Mouse (Mus musculus): ENCODE measurements around the gene Kmt5c. TPM values are rescaled to one million over a fixed set of nuclear protein-coding genes. Genes with fewer than 3 reads are reported as not detected.
A peak's percentile ranks its signal among the peaks of the same experiment; 100 is the strongest.

Kmt5c gene
- polyA plus RNA-seq, 1 experiment: 144 TPM

- TF ChIP-seq CTCF (IDR thresholded peaks at IDR 0.05; ENCODE audit: control insufficient read depth, insufficient read depth, low read length) (no peak), POLR2A (IDR thresholded peaks at IDR 0.05; ENCODE audit: borderline replicate concordance, control insufficient read depth, low read depth, low read length) (no peak)
- peaks cover 5% of the 10 kb centered on the region; the same call in 1 of the 2 replicates for H3K4me1 ChIP-seq (ENCODE audit: control insufficient read depth, insufficient read depth, low read length)
- H3K27ac ChIP-seq (ENCODE audit: control insufficient read depth, insufficient read depth, low read depth, low read length, poor library complexity): no peak overlapping the region
- 57% methylated on average over 6 of the region's 6 CpGs for WGBS
- H3K4me3 ChIP-seq (replicated peaks; ENCODE audit: control insufficient read depth, low read depth, low read length): no peak overlapping the region
Observed at GRCm38 (mm10) chr7:4716955-4717354, 23.0 kb upstream of the Kmt5c start.

- Histone ChIP-seq H3K27ac (ENCODE audit: control insufficient read depth, insufficient read depth, low read depth, low read length, poor library complexity) (no peak overlapping the region), H3K4me1 (ENCODE audit: control insufficient read depth, insufficient read depth, low read length) (peaks cover 6% of the 10 kb centered on the region; the same call in 1 of the 2 replicates), H3K4me3 (replicated peaks; ENCODE audit: control insufficient read depth, low read depth, low read length) (no peak overlapping the region)
- 86% methylated on average over 3 of the region's 3 CpGs for WGBS
- TF ChIP-seq CTCF (IDR thresholded peaks at IDR 0.05; ENCODE audit: control insufficient read depth, insufficient read depth, low read length) (no peak), POLR2A (IDR thresholded peaks at IDR 0.05; ENCODE audit: borderline replicate concordance, control insufficient read depth, low read depth, low read length) (no peak)
Observed at GRCm38 (mm10) chr7:4719276-4719675, 20.6 kb upstream of the Kmt5c start.

- Histone ChIP-seq H3K27ac (ENCODE audit: control insufficient read depth, insufficient read depth, low read depth, low read length, poor library complexity) (peak overlapping the region; percentile 56), H3K4me3 (replicated peaks; ENCODE audit: control insufficient read depth, low read depth, low read length) (peak overlapping the region; percentile 69), H3K4me1 (ENCODE audit: control insufficient read depth, insufficient read depth, low read length) (peaks cover 10% of the 10 kb centered on the region; the same call in 1 of the 2 replicates)
- 23% methylated on average over 12 of the region's 12 CpGs for WGBS
- TF ChIP-seq CTCF (IDR thresholded peaks at IDR 0.05; ENCODE audit: control insufficient read depth, insufficient read depth, low read length) (no peak), POLR2A (IDR thresholded peaks at IDR 0.05; ENCODE audit: borderline replicate concordance, control insufficient read depth, low read depth, low read length) (no peak)
Observed at GRCm38 (mm10) chr7:4723508-4723907, 16.4 kb upstream of the Kmt5c start.

GRCm38 (mm10) chr7:4724359-4724758, 15.6 kb upstream of the Kmt5c start:
- 0% methylated on average over 3 of the region's 3 CpGs for WGBS
- TF ChIP-seq POLR2A (IDR thresholded peaks at IDR 0.05; ENCODE audit: borderline replicate concordance, control insufficient read depth, low read depth, low read length) (no peak), CTCF (IDR thresholded peaks at IDR 0.05; ENCODE audit: control insufficient read depth, insufficient read depth, low read length) (no peak)
- peaks cover 10% of the 10 kb centered on the region; the same call in 1 of the 2 replicates for H3K4me1 ChIP-seq (ENCODE audit: control insufficient read depth, insufficient read depth, low read length)
- H3K4me3 ChIP-seq (replicated peaks; ENCODE audit: control insufficient read depth, low read depth, low read length): peak overlapping the region; percentile 69
- H3K27ac ChIP-seq (ENCODE audit: control insufficient read depth, insufficient read depth, low read depth, low read length, poor library complexity): peak overlapping the region; percentile 73

GRCm38 (mm10) chr7:4725169-4725568, 14.7 kb upstream of the Kmt5c start, which contains the start of gene Tmem150b:
Tmem150b (minus strand) TSS chr7:4725249.
- TF ChIP-seq POLR2A (IDR thresholded peaks at IDR 0.05; ENCODE audit: borderline replicate concordance, control insufficient read depth, low read depth, low read length) (no peak), CTCF (IDR thresholded peaks at IDR 0.05; ENCODE audit: control insufficient read depth, insufficient read depth, low read length) (no peak)
- Histone ChIP-seq H3K27ac (ENCODE audit: control insufficient read depth, insufficient read depth, low read depth, low read length, poor library complexity) (peak within 1 kb of the TSS; percentile 73), H3K4me1 (ENCODE audit: control insufficient read depth, insufficient read depth, low read length) (peaks cover 6% of the 10 kb centered on the region; the same call in 1 of the 2 replicates), H3K4me3 (replicated peaks; ENCODE audit: control insufficient read depth, low read depth, low read length) (peak within 1 kb of the TSS; percentile 69)
- WGBS: 1% methylated on average over 7 of the region's 7 CpGs

GRCm38 (mm10) chr7:4731090-4731489, 8.8 kb upstream of the Kmt5c start:
- TF ChIP-seq POLR2A (IDR thresholded peaks at IDR 0.05; ENCODE audit: borderline replicate concordance, control insufficient read depth, low read depth, low read length): no peak
- no peak for TF ChIP-seq CTCF (IDR thresholded peaks at IDR 0.05; ENCODE audit: control insufficient read depth, insufficient read depth, low read length)

GRCm38 (mm10) chr7:4732968-4733392, 6.9 kb upstream of the Kmt5c start:
- 53% methylated on average over 6 of the region's 6 CpGs for WGBS
- peaks cover 8% of the 10 kb centered on the region for H3K4me1 ChIP-seq (ENCODE audit: control insufficient read depth, insufficient read depth, low read length)
- H3K27ac ChIP-seq (ENCODE audit: control insufficient read depth, insufficient read depth, low read depth, low read length, poor library complexity): no peak overlapping the region
- TF ChIP-seq CTCF (IDR thresholded peaks at IDR 0.05; ENCODE audit: control insufficient read depth, insufficient read depth, low read length): no peak
- TF ChIP-seq POLR2A (IDR thresholded peaks at IDR 0.05; ENCODE audit: borderline replicate concordance, control insufficient read depth, low read depth, low read length): no peak
- no peak overlapping the region for H3K4me3 ChIP-seq (replicated peaks; ENCODE audit: control insufficient read depth, low read depth, low read length)

More at GRCm38 (mm10) chr7:4731090-4731489, 8.8 kb upstream of the Kmt5c start:
- Histone ChIP-seq H3K27ac (ENCODE audit: control insufficient read depth, insufficient read depth, low read depth, low read length, poor library complexity) (no peak overlapping the region), H3K4me3 (replicated peaks; ENCODE audit: control insufficient read depth, low read depth, low read length) (no peak overlapping the region), H3K4me1 (ENCODE audit: control insufficient read depth, insufficient read depth, low read length) (peaks cover 8% of the 10 kb centered on the region)
- 42% methylated on average over 5 of the region's 5 CpGs for WGBS

- no peak for TF ChIP-seq CTCF (IDR thresholded peaks at IDR 0.05; ENCODE audit: control insufficient read depth, insufficient read depth, low read length)
- TF ChIP-seq POLR2A (IDR thresholded peaks at IDR 0.05; ENCODE audit: borderline replicate concordance, control insufficient read depth, low read depth, low read length): no peak
- 57% methylated on average over 10 of the region's 10 CpGs for WGBS
- no peaks in the 10 kb centered on the region for H3K4me1 ChIP-seq (ENCODE audit: control insufficient read depth, insufficient read depth, low read length)
- H3K4me3 ChIP-seq (replicated peaks; ENCODE audit: control insufficient read depth, low read depth, low read length): peak overlapping the region; percentile 52
- H3K27ac ChIP-seq (ENCODE audit: control insufficient read depth, insufficient read depth, low read depth, low read length, poor library complexity): no peak overlapping the region
Observed at GRCm38 (mm10) chr7:4739041-4739543, 823 bp upstream of the Kmt5c start.
